Mouse (Mus musculus) thymus, adult 2 months (tissue): ENCODE data around the gene Ccdc148.

Experiments
- CTCF ChIP-seq: fragments of 200-500 bp; IDR thresholded peaks from 2 replicates; pipeline ENCODE4 v1.5.1; 2012; ENCODE audit warnings: mild to moderate bottlenecking, control low read depth, low read length, moderate library complexity, borderline replicate concordance; ENCODE audit not compliant: control insufficient read depth, poor library complexity, insufficient read depth; ENCODE audit errors: extremely low read depth
- POLR2A ChIP-seq: fragments of 200-500 bp; IDR thresholded peaks from 2 replicates; pipeline ENCODE4 v1.6.1; 2012; ENCODE audit warnings: mild to moderate bottlenecking, low read length, control low read depth, moderate library complexity; ENCODE audit not compliant: control insufficient read depth, poor library complexity, insufficient read depth; ENCODE audit errors: extremely low read depth

DNA sequence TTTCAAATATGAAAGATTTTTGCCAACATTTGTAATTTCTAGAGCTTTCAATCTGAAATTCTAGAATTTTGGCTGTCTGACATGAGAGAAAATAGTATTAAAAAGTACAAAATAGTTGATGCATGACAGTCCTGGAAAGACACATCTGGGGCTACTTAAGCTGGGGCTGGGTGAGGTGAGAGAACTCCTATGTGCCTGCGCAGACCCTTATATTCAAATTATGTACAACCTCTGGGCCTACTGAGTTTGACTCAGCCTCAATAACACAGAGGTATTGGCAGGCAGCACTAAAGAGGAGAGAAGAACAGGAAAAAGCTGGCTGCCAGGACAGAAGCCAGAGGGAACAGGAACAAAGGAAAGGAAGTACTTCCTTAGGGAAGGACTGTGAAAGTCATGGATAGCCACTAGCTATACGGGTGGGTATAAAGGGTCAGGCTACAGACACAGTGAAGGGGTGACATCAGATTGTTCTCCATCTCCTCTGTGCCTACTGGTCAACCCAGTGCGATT lies 381.4 kb downstream of the Ccdc148 start:
- TF ChIP-seq CTCF (no peak), POLR2A (no peak)
